Mouse (Mus musculus) neural tube, embryonic 11.5 days (tissue): ENCODE data around the gene Cpm. TPM values are rescaled to one million over a fixed set of nuclear protein-coding genes. Genes with fewer than 3 reads are reported as not detected.

Source experiments
- ATAC-seq: fragments of 200-750 bp; cut with Nextera tagmentation; 2 replicates; pipeline ENCODE4 v1.8.0; 2017; ENCODE audit warnings: moderate number of reproducible peaks, mild to moderate bottlenecking, moderate TSS enrichment, moderate library complexity; ENCODE audit not compliant: insufficient read depth, low FRiP score, low TSS enrichment
- DNase-seq: peaks from one replicate; pipeline ENCODE4 v3.0.0-alpha.2; 2015; ENCODE audit warnings: low spot score
- H3K27ac ChIP-seq: fragments of 300-500 bp; sonication (generic); 2 replicates; pipeline ENCODE4 v1.5.1; 2014; ENCODE audit warnings: low read depth, mild to moderate bottlenecking, low read length
- H3K27me3 ChIP-seq: fragments of 300-500 bp; sonication (generic); 2 replicates; pipeline ENCODE4 v1.6.1; 2014; ENCODE audit warnings: mild to moderate bottlenecking, low read length, mixed read lengths; ENCODE audit not compliant: control insufficient read depth, insufficient read depth
- H3K36me3 ChIP-seq: fragments of 300-500 bp; sonication (generic); 2 replicates; pipeline ENCODE4 v1.6.1; 2014; ENCODE audit warnings: mild to moderate bottlenecking, low read length, moderate library complexity, mixed read lengths; ENCODE audit not compliant: control insufficient read depth, insufficient read depth
- H3K4me1 ChIP-seq: fragments of 300-500 bp; sonication (generic); 2 replicates; pipeline ENCODE4 v1.6.1; 2014; ENCODE audit warnings: low read length, mixed read lengths; ENCODE audit not compliant: control insufficient read depth, insufficient read depth
- H3K4me2 ChIP-seq: fragments of 300-500 bp; sonication (generic); 2 replicates; pipeline ENCODE4 v1.6.1; 2014; ENCODE audit warnings: low read depth, mild to moderate bottlenecking, moderate library complexity
- H3K4me3 ChIP-seq: fragments of 300-500 bp; sonication (generic); 2 replicates; pipeline ENCODE4 v1.5.1; 2014; ENCODE audit warnings: low read depth, low read length
- H3K9ac ChIP-seq: fragments of 300-500 bp; sonication (generic); 2 replicates; pipeline ENCODE4 v1.6.1; 2014; ENCODE audit warnings: mild to moderate bottlenecking, low read length
- H3K9me3 ChIP-seq: fragments of 300-500 bp; sonication (generic); 2 replicates; pipeline ENCODE4 v1.6.1; 2016; ENCODE audit warnings: low read length; ENCODE audit not compliant: control insufficient read depth
- WGBS: fragments of 180-500 bp; shearing (Covaris S2); extraction: QIAGEN DNeasy Blood & Tissue Kit; methylation state at CpG from one replicate; pipeline ENCODE4 v1.1.7; 2014; 5-methylcytosine and 5-hydroxymethylcytosine counted together
- polyA plus RNA-seq: library from polyadenylated mRNA; unstranded; fragments of >200 nt; fragmentation: Nextera tagmentation; extraction: Ambion mirVana; gene quantifications from 2 replicates; pipeline ENCODE4 v1.2.1, GENCODE M21; 2014

Gene Cpm
- polyA plus RNA-seq, 1 experiment from 2014 or later: 21.1 TPM

- WGBS: 90% methylated on average over 7 of the region's 7 CpGs
- Histone ChIP-seq H3K4me3 (no peak overlapping the region), H3K9me3 (no peaks in the 10 kb centered on the region), H3K4me2 (no peak overlapping the region), H3K4me1 (no peaks in the 10 kb centered on the region), H3K27ac (no peak overlapping the region), H3K27me3 (no peaks in the 10 kb centered on the region), H3K36me3 (no peaks in the 10 kb centered on the region), H3K9ac (no peak overlapping the region)
- DNase-seq (no peak), ATAC-seq (no peak)
These were observed 20.1 kb upstream of the Cpm start for GRCm38 (mm10) chr10:117608988-117609809.

- H3K27me3 ChIP-seq: no peaks in the 10 kb centered on the region
- no peak for DNase-seq
- WGBS: 84% methylated on average over 6 of the region's 6 CpGs
- no peak overlapping the region for H3K27ac ChIP-seq
- no peaks in the 10 kb centered on the region for H3K9me3 ChIP-seq
- no peak overlapping the region for H3K4me2 ChIP-seq
- H3K9ac ChIP-seq: no peak overlapping the region
- H3K4me1 ChIP-seq: no peaks in the 10 kb centered on the region
- no peak for ATAC-seq
- H3K36me3 ChIP-seq: no peaks in the 10 kb centered on the region
- H3K4me3 ChIP-seq: no peak overlapping the region
These were observed 19.6 kb upstream of the Cpm start for GRCm38 (mm10) chr10:117609810-117610090.

- H3K4me3 ChIP-seq: no peak overlapping the region
- 95% methylated on average over 5 of the region's 5 CpGs for WGBS
- H3K36me3 ChIP-seq: no peaks in the 10 kb centered on the region
- ATAC-seq (no peak), DNase-seq (no peak)
- no peak overlapping the region for H3K4me2 ChIP-seq
- no peaks in the 10 kb centered on the region for H3K9me3 ChIP-seq
- H3K4me1 ChIP-seq: no peaks in the 10 kb centered on the region
- no peak overlapping the region for H3K27ac ChIP-seq
- H3K27me3 ChIP-seq: no peaks in the 10 kb centered on the region
- H3K9ac ChIP-seq: no peak overlapping the region
These were observed 19.0 kb upstream of the Cpm start for GRCm38 (mm10) chr10:117610160-117610764.

GRCm38 (mm10) chr10:117610794-117611384 is 18.4 kb upstream of the Cpm start:
- H3K4me1 ChIP-seq: no peaks in the 10 kb centered on the region
- H3K27ac ChIP-seq: no peak overlapping the region
- H3K9me3 ChIP-seq: no peaks in the 10 kb centered on the region
- H3K27me3 ChIP-seq: no peaks in the 10 kb centered on the region
- 87% methylated on average over 2 of the region's 2 CpGs for WGBS
- H3K36me3 ChIP-seq: no peaks in the 10 kb centered on the region
- H3K4me2 ChIP-seq: no peak overlapping the region
- no peak for ATAC-seq
- no peak for DNase-seq
- H3K9ac ChIP-seq: no peak overlapping the region
- H3K4me3 ChIP-seq: no peak overlapping the region

DNA sequence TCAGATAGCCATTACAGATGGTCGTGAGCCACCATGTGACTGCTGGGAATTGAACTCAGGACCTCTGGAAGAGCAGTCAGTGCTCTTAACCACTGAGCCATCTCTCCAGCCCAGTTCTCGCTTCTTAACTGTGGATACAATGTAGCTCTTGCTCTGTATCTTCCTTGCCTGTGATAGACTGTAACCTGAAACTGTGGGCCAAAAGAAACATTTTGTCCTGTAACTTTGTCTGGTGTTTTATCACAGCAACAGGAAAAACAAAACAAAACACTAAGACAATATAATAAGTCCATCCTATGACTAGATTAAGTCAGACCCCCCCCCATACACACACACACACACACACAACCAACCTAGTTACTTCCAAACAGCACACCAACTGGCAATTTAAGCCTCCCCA is 17.8 kb upstream of the Cpm start:
- ATAC-seq (no peak), DNase-seq (no peak)
- Histone ChIP-seq H3K4me3 (no peak overlapping the region), H3K27ac (no peak overlapping the region), H3K36me3 (no peaks in the 10 kb centered on the region), H3K9me3 (no peaks in the 10 kb centered on the region), H3K4me2 (no peak overlapping the region), H3K27me3 (no peaks in the 10 kb centered on the region), H3K4me1 (no peaks in the 10 kb centered on the region), H3K9ac (no peak overlapping the region)
- 92% methylated on average over 2 of the region's 2 CpGs for WGBS

GRCm38 (mm10) chr10:117611976-117612375 is 17.3 kb upstream of the Cpm start:
- DNase-seq (no peak), ATAC-seq (no peak)
- H3K9ac ChIP-seq: no peak overlapping the region
- 76% methylated on average over 2 of the region's 2 CpGs for WGBS
- no peaks in the 10 kb centered on the region for H3K4me1 ChIP-seq
- no peaks in the 10 kb centered on the region for H3K27me3 ChIP-seq
- no peak overlapping the region for H3K4me3 ChIP-seq
- H3K9me3 ChIP-seq: no peaks in the 10 kb centered on the region
- no peak overlapping the region for H3K27ac ChIP-seq
- H3K4me2 ChIP-seq: no peak overlapping the region
- H3K36me3 ChIP-seq: no peaks in the 10 kb centered on the region

DNA sequence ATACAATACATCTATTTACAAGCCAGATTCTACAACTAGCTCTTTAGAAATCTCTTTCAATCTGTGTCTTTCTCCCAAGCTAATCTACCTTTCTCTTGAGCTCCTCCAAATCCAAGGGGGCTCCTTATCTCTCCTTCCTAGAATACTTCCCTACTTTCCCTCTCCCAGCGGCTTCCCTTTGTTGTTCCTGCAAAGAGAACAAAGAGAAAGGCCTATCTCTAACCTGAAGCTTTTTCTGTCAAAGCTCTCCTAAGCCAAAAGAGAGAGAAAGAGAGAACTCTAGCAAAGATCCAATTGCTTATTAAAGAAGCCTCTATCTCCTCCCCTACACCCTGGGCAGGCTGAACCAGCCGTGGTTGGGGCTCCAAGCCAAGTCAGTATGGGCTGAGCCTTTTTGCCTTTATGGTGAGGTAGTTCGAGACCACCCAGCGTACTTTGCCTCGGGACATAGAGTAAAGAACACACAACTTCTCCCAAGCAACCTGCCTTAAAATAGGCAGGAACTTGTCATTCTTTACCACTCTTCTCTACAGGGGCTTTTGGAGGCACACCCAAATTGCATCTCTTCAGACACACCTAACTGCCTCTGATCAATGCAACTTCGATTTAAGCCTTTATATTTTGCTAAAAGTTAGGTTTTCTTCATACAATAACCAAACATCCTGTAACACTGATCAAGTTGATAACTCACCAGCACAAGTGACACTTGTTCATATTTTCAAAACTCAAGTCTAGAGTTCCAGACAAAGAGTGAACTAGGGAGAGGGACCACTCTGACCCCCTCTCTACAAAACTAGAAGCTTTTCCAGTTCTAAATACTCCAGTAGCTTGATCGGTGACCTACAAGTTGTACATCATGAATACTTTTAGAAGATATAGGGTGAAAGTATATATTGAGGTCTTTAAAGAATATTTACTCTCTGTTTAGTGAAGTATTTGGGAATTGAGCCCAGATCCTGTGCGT is 16.4 kb upstream of the Cpm start:
- H3K4me1 ChIP-seq: no peaks in the 10 kb centered on the region
- H3K9me3 ChIP-seq: no peaks in the 10 kb centered on the region
- H3K4me3 ChIP-seq: no peak overlapping the region
- ATAC-seq (no peak), DNase-seq (no peak)
- no peaks in the 10 kb centered on the region for H3K36me3 ChIP-seq
- H3K27ac ChIP-seq: no peak overlapping the region
- H3K4me2 ChIP-seq: no peak overlapping the region
- 89% methylated on average over 8 of the region's 8 CpGs for WGBS
- no peaks in the 10 kb centered on the region for H3K27me3 ChIP-seq
- no peak overlapping the region for H3K9ac ChIP-seq

- Histone ChIP-seq H3K27ac (no peak overlapping the region), H3K36me3 (no peaks in the 10 kb centered on the region), H3K4me3 (no peak overlapping the region), H3K9ac (no peak overlapping the region), H3K4me1 (no peaks in the 10 kb centered on the region), H3K9me3 (no peaks in the 10 kb centered on the region), H3K4me2 (no peak overlapping the region), H3K27me3 (no peaks in the 10 kb centered on the region)
- DNase-seq (no peak), ATAC-seq (no peak)
- WGBS: 80% methylated on average over 6 of the region's 6 CpGs
These were observed 15.3 kb upstream of the Cpm start for GRCm38 (mm10) chr10:117613960-117614359.
